Mouse (Mus musculus) MEL (cell line): ENCODE measurements around the gene Golga4.

Experiments used
- BHLHE40 ChIP-seq: IDR thresholded peaks from 2 replicates; pipeline ENCODE4 v1.6.1; 2012; ENCODE audit warnings: low read depth, mild to moderate bottlenecking, inconsistent platforms, low read length, improper control_type of control experiment, borderline replicate concordance
- EP300 ChIP-seq, 2 experiments: IDR thresholded peaks; 2 replicates each; pipeline ENCODE4 v1.6.1; 2011; ENCODE audit warnings: improper control_type of control experiment in 2 of 2, low read length in 2 of 2, low read depth in 1 of 2, mild to moderate bottlenecking in 1 of 2

DNA sequence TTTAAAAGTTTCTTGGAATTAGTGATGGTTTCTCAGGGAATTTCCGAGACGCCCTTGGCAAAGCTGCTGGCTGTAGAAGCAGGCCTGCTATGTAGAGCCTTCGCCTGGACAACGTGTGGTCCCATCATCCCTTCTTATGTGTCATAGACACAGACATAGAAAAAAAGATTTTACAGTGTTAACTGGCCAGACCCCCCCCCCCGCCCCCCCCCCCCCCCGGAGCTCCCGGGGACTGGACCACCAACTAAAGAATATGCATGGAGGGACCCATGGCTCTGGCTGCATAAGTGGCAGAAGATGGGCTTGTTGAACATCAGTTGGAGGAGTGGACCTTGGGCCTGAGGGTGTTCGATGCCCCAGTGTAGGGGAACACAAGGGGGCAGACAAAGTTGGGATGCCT lies 11.6 kb downstream of the Golga4 start:
- TF ChIP-seq BHLHE40 (no peak), EP300 (IDR thresholded peaks at IDR 0.05; ENCODE audit: low read depth in 1 of 2, low read length in 2 of 2) (no peak)
